Mouse (Mus musculus): ENCODE results near the gene Wfdc21.
A peak's percentile ranks its signal among the peaks of the same experiment; 100 is the strongest.

Wfdc21 gene

DNA sequence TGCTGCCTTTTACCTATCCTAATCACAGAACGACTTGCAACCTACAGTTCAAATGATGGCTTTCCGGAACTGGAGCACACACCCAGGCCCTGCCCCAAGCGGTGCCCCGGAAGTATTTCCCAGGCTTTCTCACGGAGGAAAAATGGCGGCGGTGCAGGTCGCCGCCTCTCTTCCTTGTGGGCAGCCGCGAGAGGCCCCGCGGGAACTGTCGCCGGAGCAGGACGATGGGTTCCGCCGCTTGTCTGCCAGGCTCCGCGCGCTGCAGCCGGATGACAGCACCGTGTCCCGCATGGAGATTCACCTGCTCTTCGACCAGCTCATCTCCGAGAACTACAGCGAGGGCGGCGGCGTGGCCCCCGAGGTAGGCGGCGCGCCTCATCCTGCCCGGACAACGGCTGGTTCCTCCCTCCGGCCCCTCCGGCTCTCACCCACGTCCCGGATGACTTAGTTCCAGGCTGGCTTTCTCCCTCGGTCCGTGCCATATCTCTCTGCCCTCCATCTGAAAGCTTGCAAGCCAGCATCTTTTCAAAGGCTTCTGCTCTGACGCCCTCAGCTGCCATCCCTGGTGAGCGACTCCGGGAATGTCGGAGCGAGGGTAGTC is 6.9 kb downstream of the Wfdc21 start, which contains the start of gene Heatr6:
Gene Heatr6, plus strand, starts transcription at position 116 of the 601 bp plus-strand sequence.
- DNase-seq (ENCODE audit: low spot score in 2 of 2), result peak; percentile 80 to 88

GRCm38 (mm10) chr11:83754227-83754626 is 7.5 kb downstream of the Wfdc21 start:
- DNase-seq (ENCODE audit: low spot score in 2 of 2), result no peak

- DNase-seq (ENCODE audit: low spot score in 2 of 2), result peak in 1 of 2 experiments; percentile 29
Observed at GRCm38 (mm10) chr11:83767306-83767705, 20.6 kb downstream of the Wfdc21 start.

DNA sequence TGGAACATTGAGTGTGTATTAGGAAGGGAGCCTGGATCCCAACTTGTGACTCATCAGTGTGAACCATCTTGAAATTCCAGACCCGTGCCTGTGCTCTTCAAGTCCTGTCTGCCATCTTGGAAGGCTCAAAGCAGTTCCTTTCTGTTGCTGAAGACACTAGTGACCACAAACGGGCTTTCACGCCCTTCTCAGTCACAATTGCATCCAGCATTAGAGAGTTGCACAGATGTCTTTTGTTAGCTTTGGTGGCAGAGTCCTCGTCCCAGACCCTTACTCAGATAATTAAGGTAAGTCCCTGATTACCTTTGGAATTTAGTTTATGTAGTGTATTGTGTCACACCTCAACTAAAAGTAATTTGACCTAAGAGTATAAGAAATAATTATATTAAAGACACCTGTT is 22.2 kb downstream of the Wfdc21 start:
- DNase-seq (ENCODE audit: low spot score in 2 of 2), result no peak

- DNase-seq (ENCODE audit: low spot score in 2 of 2), result no peak
Observed at GRCm38 (mm10) chr11:83771014-83771413, 24.3 kb downstream of the Wfdc21 start.

GRCm38 (mm10) chr11:83772341-83772740 is 25.6 kb downstream of the Wfdc21 start:
- DNase-seq (ENCODE audit: low spot score in 2 of 2), result no peak

GRCm38 (mm10) chr11:83773691-83774090 is 27.0 kb downstream of the Wfdc21 start:
- DNase-seq (ENCODE audit: low spot score in 2 of 2), result no peak

GRCm38 (mm10) chr11:83774324-83774723 is 27.6 kb downstream of the Wfdc21 start:
- no peak for DNase-seq (ENCODE audit: low spot score in 2 of 2)

DNA sequence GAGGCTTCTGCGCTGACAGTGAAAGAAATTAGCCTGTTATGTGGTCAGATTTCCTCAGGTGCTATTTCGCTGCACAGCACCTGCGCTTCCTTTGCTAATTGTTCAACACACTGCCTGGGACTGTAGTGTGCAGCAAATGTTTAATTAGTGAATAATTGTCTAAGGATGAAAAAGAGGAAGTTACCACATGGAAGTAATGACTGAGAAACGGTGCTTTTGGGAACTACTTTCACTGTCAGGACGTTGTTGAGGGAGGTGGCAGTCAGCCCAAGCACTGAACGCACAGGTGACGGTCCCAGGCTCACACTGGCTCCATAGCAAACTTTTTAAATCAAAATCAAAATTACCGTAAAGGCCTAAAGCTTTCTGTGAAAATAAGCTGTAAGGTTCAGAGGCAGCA is 30.1 kb downstream of the Wfdc21 start:
- no peak for DNase-seq (ENCODE audit: low spot score in 2 of 2)

GRCm38 (mm10) chr11:83783931-83784600 is 37.3 kb downstream of the Wfdc21 start:
- DNase-seq (ENCODE audit: low spot score in 2 of 2), result no peak

DNA sequence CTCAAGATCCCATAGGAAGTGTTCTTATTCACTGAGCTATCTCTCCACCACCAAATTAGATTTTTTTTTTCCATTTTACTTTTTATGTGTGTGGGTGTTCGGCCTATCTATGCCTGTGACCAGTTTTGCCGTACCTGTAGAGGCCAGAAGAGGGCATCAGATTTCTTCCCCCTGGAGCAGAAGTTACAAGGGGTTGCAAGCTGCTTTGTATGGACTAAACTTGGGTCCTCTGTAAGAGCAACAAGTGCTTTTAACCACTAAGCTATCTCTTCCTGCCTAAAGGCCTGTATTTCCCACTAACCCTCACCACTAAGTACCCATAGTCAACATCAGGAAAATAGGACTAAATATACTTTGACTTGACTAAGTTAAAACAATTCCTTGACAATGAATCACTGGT is 37.9 kb downstream of the Wfdc21 start:
- peak in 1 of 2 experiments; percentile 33 for DNase-seq (ENCODE audit: low spot score in 2 of 2)

DNA sequence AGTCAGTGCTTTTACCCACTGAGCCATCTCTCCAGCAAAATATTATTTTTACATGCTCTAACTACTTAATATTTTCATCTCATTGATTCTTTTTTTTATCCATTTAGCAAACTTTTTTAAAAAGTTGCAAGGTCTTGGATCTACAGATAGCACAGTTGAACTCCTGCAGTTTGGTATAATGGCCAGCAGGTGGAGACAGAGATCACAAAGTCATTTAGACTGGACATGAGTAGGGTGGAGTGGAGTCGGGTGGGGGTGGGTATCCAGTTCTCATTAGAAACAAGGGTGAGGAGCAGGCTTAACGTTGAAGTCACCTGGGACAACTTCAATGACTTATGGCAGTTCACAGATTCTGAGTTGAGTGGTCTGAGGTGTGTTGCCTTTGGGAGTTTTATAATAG is 38.6 kb downstream of the Wfdc21 start:
- DNase-seq (ENCODE audit: low spot score in 2 of 2), result peak; percentile 35 to 55

GRCm38 (mm10) chr11:83786835-83787234 is 40.1 kb downstream of the Wfdc21 start:
- DNase-seq (ENCODE audit: low spot score in 2 of 2), result no peak

GRCm38 (mm10) chr11:83787401-83788021 is 40.8 kb downstream of the Wfdc21 start:
- no peak for DNase-seq (ENCODE audit: low spot score in 2 of 2)

GRCm38 (mm10) chr11:83788331-83788730 is 41.6 kb downstream of the Wfdc21 start:
- no peak for DNase-seq (ENCODE audit: low spot score in 2 of 2)

GRCm38 (mm10) chr11:83789259-83789658 is 42.5 kb downstream of the Wfdc21 start:
- DNase-seq (ENCODE audit: low spot score in 2 of 2), result peak; percentile 47 to 66

DNA sequence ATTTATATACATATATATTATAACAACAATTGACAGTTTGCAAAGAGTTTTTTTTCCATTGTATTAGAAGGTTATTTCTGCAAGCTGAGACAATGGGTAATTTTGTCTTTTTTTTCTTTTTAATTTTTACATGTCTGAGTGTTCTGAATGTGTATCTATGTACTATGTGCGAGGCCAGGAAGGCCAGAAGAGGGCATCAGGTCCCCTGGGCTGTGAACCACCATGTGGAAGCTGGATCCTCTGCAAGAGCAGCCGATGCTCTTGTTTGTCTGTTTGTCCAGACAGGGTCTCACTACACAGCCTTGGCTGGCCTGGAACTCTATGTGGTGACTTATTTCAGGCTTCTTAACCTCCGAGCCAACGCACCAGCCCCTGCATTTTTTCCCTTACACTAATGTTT is 44.4 kb downstream of the Wfdc21 start:
- DNase-seq (ENCODE audit: low spot score in 2 of 2), result no peak

GRCm38 (mm10) chr11:83792316-83792914 is 45.7 kb downstream of the Wfdc21 start:
- DNase-seq (ENCODE audit: low spot score in 2 of 2), result no peak

DNA sequence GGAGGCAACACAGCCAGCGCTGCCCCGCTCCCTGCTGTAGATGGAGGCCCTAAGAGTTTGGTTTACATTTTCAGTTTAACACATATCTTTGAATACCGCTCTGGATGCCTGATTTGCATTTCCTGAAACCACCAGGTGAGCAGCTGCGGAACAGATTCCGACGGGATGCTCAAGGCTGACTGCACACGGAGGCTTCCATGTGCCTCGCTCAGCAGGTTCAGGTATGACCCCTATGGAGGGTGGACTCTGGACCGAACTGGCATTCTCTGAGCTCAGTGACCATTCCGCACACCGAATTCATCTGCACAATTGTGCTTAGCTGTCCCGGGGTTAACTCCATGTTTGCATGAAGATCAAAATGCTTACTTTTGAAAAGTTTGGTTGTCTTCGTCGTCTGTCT is 46.5 kb downstream of the Wfdc21 start:
- no peak for DNase-seq (ENCODE audit: low spot score in 2 of 2)

- no peak for DNase-seq (ENCODE audit: low spot score in 2 of 2)
Observed at GRCm38 (mm10) chr11:83796112-83796511, 49.4 kb downstream of the Wfdc21 start.

DNA sequence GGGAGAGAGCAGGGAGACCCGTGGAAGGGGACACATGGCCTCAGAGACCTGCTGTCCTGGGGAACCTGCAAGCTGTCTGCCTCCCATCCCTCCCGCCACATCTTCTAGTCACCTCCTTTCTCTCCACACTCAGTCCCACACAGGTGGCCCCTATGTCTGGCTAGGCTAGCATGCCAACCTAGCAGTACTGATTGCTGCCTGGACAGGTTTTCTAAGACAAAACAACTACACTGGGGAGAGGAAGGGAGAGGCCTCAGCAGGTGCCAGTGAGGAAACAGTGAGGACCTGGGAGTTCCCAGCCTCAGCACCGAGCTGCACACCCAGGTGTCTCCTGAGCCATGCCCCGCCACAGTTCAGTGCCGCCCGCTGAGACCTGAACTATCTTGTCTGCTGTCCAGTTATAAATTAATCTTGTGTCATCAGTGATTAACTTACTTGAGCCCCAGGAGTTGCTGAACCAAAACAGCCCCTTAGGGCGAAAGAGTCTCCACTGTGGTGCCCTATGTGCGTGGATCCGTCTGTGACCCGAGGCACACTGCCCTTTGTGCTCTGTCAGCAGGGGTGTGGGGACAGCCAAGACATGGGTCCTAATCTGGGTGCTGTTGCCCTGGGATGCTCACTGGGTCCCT is 50.4 kb downstream of the Wfdc21 start:
- no peak for DNase-seq (ENCODE audit: low spot score in 2 of 2)

DNA sequence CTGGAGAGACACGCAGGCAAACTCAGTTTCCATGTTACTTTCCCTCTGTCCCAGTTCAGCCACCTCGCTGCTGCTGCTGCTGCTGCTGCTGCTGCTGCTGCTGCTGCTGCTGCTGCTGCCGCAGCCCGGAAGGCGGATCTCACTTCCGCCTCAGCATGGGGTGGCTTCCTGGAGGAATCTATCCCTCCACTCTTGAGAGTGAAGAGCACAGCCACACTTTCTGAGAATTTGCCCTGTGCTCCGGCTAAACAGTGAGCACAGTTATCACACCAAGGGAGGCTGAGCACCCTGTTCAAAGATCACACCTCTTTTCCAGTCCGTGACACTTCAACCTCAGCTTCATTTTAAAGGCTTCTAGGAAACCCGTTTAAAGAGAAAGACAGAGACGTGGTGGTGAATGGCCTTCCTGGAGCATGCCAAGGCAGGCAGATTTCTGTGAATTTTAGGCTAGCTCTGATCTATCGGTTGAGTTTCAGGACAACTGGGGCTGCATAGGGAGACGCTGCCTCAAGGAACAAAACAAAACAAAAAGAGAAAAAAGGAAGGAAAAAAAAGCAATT is 53.2 kb downstream of the Wfdc21 start:
- no peak for DNase-seq (ENCODE audit: low spot score in 2 of 2)

Data from natural killer cell, adult 2 months (primary cell).